Mouse (Mus musculus): ENCODE data around the gene Tpst1. TPM values are rescaled to one million over a fixed set of nuclear protein-coding genes. Genes with fewer than 3 reads are reported as not detected.

Gene Tpst1
- total and polyA plus RNA-seq, 3 experiments = 31.7 to 32.3 TPM; not detected in 1

DNA sequence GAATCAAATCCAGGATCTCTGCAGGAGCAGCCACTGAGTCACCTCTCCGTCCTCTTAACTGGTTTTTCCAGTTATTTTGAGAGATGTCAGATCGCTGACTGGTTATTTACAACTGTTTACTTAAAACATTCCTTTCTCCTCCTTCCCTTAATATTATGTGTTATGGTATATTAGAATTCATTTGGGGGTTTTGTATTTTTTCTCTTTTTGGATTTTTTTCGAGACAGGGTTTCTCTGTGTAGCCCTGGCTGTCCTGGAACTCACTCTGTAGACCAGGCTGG, 109.4 kb downstream of the Tpst1 start:
- Histone ChIP-seq H3K4me3 (ENCODE audit: control insufficient read depth in 1 of 2, insufficient read depth in 1 of 2, low read depth in 2 of 2, low read length in 2 of 2) (no peak overlapping the region), H3K36me3 (ENCODE audit: control insufficient read depth in 1 of 2, insufficient read depth in 2 of 2, low read length in 2 of 2) (peaks cover 0 to 8% of the 10 kb centered on the region in 2 experiments; a peak in 2 of 4 replicates), H3K27me3 (ENCODE audit: control insufficient read depth in 1 of 2, insufficient read depth in 2 of 2, low read length in 2 of 2) (no peaks in the 10 kb centered on the region), H3K4me1 (ENCODE audit: control insufficient read depth in 1 of 2, insufficient read depth in 2 of 2, low read length in 2 of 2) (no peaks in the 10 kb centered on the region; a peak in 1 of 4 replicates), H3K79me2 (ENCODE audit: control insufficient read depth, insufficient read depth, low read length, poor library complexity) (peaks cover 59% of the 10 kb centered on the region), H3K27ac (ENCODE audit: control insufficient read depth, low read depth, low read length) (no peak overlapping the region), H3K9ac (ENCODE audit: control insufficient read depth, low read depth, low read length, poor library complexity, severe bottlenecking) (no peak overlapping the region), H3K9me3 (replicated peaks; ENCODE audit: insufficient read depth, low read length) (no peaks in the 10 kb centered on the region)
- TF ChIP-seq MYB (IDR thresholded peaks at IDR 0.05; ENCODE audit: low read depth, low read length) = no peak
- no peak for TF ChIP-seq NELFE (IDR thresholded peaks at IDR 0.05; ENCODE audit: low read depth, low read length)
- TF ChIP-seq TBP (IDR thresholded peaks at IDR 0.05; ENCODE audit: low read depth, low read length) = no peak
- no peak for TF ChIP-seq ZC3H11A (IDR thresholded peaks at IDR 0.05; ENCODE audit: low read depth, low read length)
- no peak for TF ChIP-seq ELF1 (IDR thresholded peaks at IDR 0.05; ENCODE audit: low read depth, low read length)
- TF ChIP-seq USF1 (IDR thresholded peaks at IDR 0.05; ENCODE audit: low read depth, low read length) = no peak
- TF ChIP-seq UBTF (IDR thresholded peaks at IDR 0.05; ENCODE audit: borderline replicate concordance, insufficient read depth, low read depth, low read length) = no peak
- TF ChIP-seq POLR2AphosphoS5 (IDR thresholded peaks at IDR 0.05; ENCODE audit: borderline replicate concordance, low read depth, low read length) = no peak
- no peak for TF ChIP-seq MXI1 (IDR thresholded peaks at IDR 0.05; ENCODE audit: low read depth, low read length)
- TF ChIP-seq RCOR1 (IDR thresholded peaks at IDR 0.05; ENCODE audit: low read depth, low read length) = no peak
- no peak for TF ChIP-seq JUND (IDR thresholded peaks at IDR 0.05; ENCODE audit: low read depth, low read length)
- TF ChIP-seq CTCF (IDR thresholded peaks at IDR 0.05 in 2 of 3, conservative IDR thresholded peaks at IDR 0.05 in 1 of 3; ENCODE audit: control insufficient read depth in 1 of 3, insufficient read depth in 1 of 3, low read depth in 2 of 3, low read length in 3 of 3, poor library complexity in 1 of 3, severe bottlenecking in 1 of 3) = no peak
- TF ChIP-seq BHLHE40 (IDR thresholded peaks at IDR 0.05; ENCODE audit: borderline replicate concordance, low read depth, low read length) = no peak
- TF ChIP-seq TCF12 (IDR thresholded peaks at IDR 0.05; ENCODE audit: low read depth, low read length) = no peak
- no peak for TF ChIP-seq GABPA (IDR thresholded peaks at IDR 0.05; ENCODE audit: low read depth, low read length)
- no peak for TF ChIP-seq ZKSCAN1 (IDR thresholded peaks at IDR 0.05; ENCODE audit: low read depth, low read length)
- TF ChIP-seq MEF2A (IDR thresholded peaks at IDR 0.05; ENCODE audit: extremely low read depth, insufficient replicate concordance, low read depth, low read length, poor library complexity, severe bottlenecking) = no peak
- no peak for TF ChIP-seq CHD1 (IDR thresholded peaks at IDR 0.05; ENCODE audit: low read depth, low read length)
- DNase-seq (ENCODE audit: low read depth, low spot score) = no peak

DNA sequence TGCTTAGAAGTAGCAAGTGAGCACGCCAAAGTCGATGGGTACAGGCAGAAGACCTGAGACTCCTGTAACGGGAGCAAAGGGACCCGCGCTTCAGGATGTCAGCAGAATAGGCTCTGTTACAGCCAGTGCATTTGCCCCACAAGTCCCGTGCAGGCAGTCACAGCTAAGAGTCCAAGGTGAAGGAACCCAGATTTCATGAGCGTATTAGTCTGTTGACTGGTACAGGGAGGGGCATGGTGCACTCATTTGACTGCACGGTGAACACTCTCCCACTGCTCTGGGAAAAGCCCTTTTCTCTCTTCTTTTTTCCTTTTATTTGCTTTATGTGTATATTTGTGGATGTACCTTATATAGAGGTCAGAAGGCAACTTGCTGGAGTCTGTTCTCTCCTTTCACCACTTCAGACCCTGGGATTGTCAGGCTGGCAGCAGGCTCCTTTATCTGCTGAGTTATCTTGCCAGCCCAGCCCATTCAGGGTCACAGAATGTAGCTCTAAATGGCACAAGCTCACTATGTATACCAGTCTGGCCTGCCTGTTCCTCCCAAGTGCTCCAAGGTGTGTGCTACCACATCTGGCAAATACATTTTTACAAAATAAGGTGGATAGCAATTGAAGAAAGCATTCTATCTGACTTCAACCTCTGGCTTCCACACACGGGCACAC, 111.2 kb downstream of the Tpst1 start:
- Histone ChIP-seq H3K27ac (ENCODE audit: control insufficient read depth, low read depth, low read length) (no peak overlapping the region), H3K36me3 (ENCODE audit: control insufficient read depth in 1 of 2, insufficient read depth in 2 of 2, low read length in 2 of 2) (peaks cover 0 to 12% of the 10 kb centered on the region in 2 experiments; a peak in 2 of 4 replicates)
- no peak for DNase-seq (ENCODE audit: low read depth, low spot score)

More for the DNA sequence above, 111.2 kb downstream of the Tpst1 start:
- no peak overlapping the region for H3K9ac ChIP-seq (ENCODE audit: control insufficient read depth, low read depth, low read length, poor library complexity, severe bottlenecking)
- peaks cover 42% of the 10 kb centered on the region for H3K79me2 ChIP-seq (ENCODE audit: control insufficient read depth, insufficient read depth, low read length, poor library complexity)
- H3K9me3 ChIP-seq (replicated peaks; ENCODE audit: insufficient read depth, low read length) = no peaks in the 10 kb centered on the region
- H3K4me1 ChIP-seq (ENCODE audit: control insufficient read depth in 1 of 2, insufficient read depth in 2 of 2, low read length in 2 of 2) = no peaks in the 10 kb centered on the region; a peak in 1 of 4 replicates
- H3K27me3 ChIP-seq (ENCODE audit: control insufficient read depth in 1 of 2, insufficient read depth in 2 of 2, low read length in 2 of 2) = no peaks in the 10 kb centered on the region
- no peak overlapping the region for H3K4me3 ChIP-seq (ENCODE audit: control insufficient read depth in 1 of 2, insufficient read depth in 1 of 2, low read depth in 2 of 2, low read length in 2 of 2)
- no peak for TF ChIP-seq RCOR1 (IDR thresholded peaks at IDR 0.05; ENCODE audit: low read depth, low read length)
- no peak for TF ChIP-seq NRF1 (IDR thresholded peaks at IDR 0.05; ENCODE audit: insufficient read depth, low read depth, low read length, poor library complexity, severe bottlenecking)
- no peak for TF ChIP-seq TCF12 (IDR thresholded peaks at IDR 0.05; ENCODE audit: low read depth, low read length)
- no peak for TF ChIP-seq JUND (IDR thresholded peaks at IDR 0.05; ENCODE audit: low read depth, low read length)
- no peak for TF ChIP-seq USF1 (IDR thresholded peaks at IDR 0.05; ENCODE audit: low read depth, low read length)
- no peak for TF ChIP-seq MYC (IDR thresholded peaks at IDR 0.05; ENCODE audit: low read depth, low read length)
- no peak for TF ChIP-seq BHLHE40 (IDR thresholded peaks at IDR 0.05; ENCODE audit: borderline replicate concordance, low read depth, low read length)
- TF ChIP-seq NELFE (IDR thresholded peaks at IDR 0.05; ENCODE audit: low read depth, low read length) = no peak
- TF ChIP-seq MXI1 (IDR thresholded peaks at IDR 0.05; ENCODE audit: low read depth, low read length) = no peak
- TF ChIP-seq KAT2A (conservative IDR thresholded peaks at IDR 0.05; ENCODE audit: low read depth, low read length) = no peak
- no peak for TF ChIP-seq POLR2AphosphoS2 (IDR thresholded peaks at IDR 0.05; ENCODE audit: low read length)
- TF ChIP-seq GABPA (IDR thresholded peaks at IDR 0.05; ENCODE audit: low read depth, low read length) = no peak
- TF ChIP-seq ZKSCAN1 (IDR thresholded peaks at IDR 0.05; ENCODE audit: low read depth, low read length) = no peak
- no peak for TF ChIP-seq SMC3 (IDR thresholded peaks at IDR 0.05; ENCODE audit: low read depth, low read length)
- no peak for TF ChIP-seq ZC3H11A (IDR thresholded peaks at IDR 0.05; ENCODE audit: low read depth, low read length)
- TF ChIP-seq SIN3A (IDR thresholded peaks at IDR 0.05; ENCODE audit: low read length) = no peak
- TF ChIP-seq MYB (IDR thresholded peaks at IDR 0.05; ENCODE audit: low read depth, low read length) = no peak
- TF ChIP-seq ELF1 (IDR thresholded peaks at IDR 0.05; ENCODE audit: low read depth, low read length) = no peak
- no peak for TF ChIP-seq ZNF384 (IDR thresholded peaks at IDR 0.05; ENCODE audit: low read depth, low read length)
- no peak for TF ChIP-seq E2F4 (IDR thresholded peaks at IDR 0.05; ENCODE audit: borderline replicate concordance, low read depth, low read length)

All from MEL (cell line).